Mouse (Mus musculus): ENCODE data around the gene Arnt2.

The Arnt2 gene

GRCm38 (mm10) chr7:84409896-84410521 is at the start of gene Arnt2:
Arnt2 (minus strand) TSS chr7:84410176.
- no peak for DNase-seq (ENCODE audit: low spot score in 2 of 2)

- DNase-seq (ENCODE audit: low spot score in 2 of 2) = no peak
Observed at GRCm38 (mm10) chr7:84451681-84452080, 41.7 kb upstream of the Arnt2 start.

GRCm38 (mm10) chr7:84449066-84449465 is 39.1 kb upstream of the Arnt2 start:
- no peak for DNase-seq (ENCODE audit: low spot score in 2 of 2)

GRCm38 (mm10) chr7:84448512-84448911 is 38.5 kb upstream of the Arnt2 start:
- DNase-seq (ENCODE audit: low spot score in 2 of 2) = no peak

GRCm38 (mm10) chr7:84447740-84448435 is 37.9 kb upstream of the Arnt2 start:
- DNase-seq (ENCODE audit: low spot score in 2 of 2) = no peak

- peak in 1 of 2 experiments; percentile 7 for DNase-seq (ENCODE audit: low spot score in 2 of 2)
Observed at GRCm38 (mm10) chr7:84447060-84447459, 37.1 kb upstream of the Arnt2 start.

GRCm38 (mm10) chr7:84442343-84442911 is 32.5 kb upstream of the Arnt2 start:
- DNase-seq (ENCODE audit: low spot score in 2 of 2) = no peak

GRCm38 (mm10) chr7:84439606-84440005 is 29.6 kb upstream of the Arnt2 start:
- DNase-seq (ENCODE audit: low spot score in 2 of 2) = no peak

- no peak for DNase-seq (ENCODE audit: low spot score in 2 of 2)
Observed at GRCm38 (mm10) chr7:84434901-84435300, 24.9 kb upstream of the Arnt2 start.

- no peak for DNase-seq (ENCODE audit: low spot score in 2 of 2)
Observed at GRCm38 (mm10) chr7:84432151-84432550, 22.2 kb upstream of the Arnt2 start.

GRCm38 (mm10) chr7:84427221-84427620 is 17.2 kb upstream of the Arnt2 start:
- no peak for DNase-seq (ENCODE audit: low spot score in 2 of 2)

GRCm38 (mm10) chr7:84424670-84425385 is 14.9 kb upstream of the Arnt2 start:
- no peak for DNase-seq (ENCODE audit: low spot score in 2 of 2)

- no peak for DNase-seq (ENCODE audit: low spot score in 2 of 2)
Observed at GRCm38 (mm10) chr7:84421753-84422152, 11.8 kb upstream of the Arnt2 start.

- no peak for DNase-seq (ENCODE audit: low spot score in 2 of 2)
Observed at GRCm38 (mm10) chr7:84421291-84421665, 11.3 kb upstream of the Arnt2 start.

- no peak for DNase-seq (ENCODE audit: low spot score in 2 of 2)
Observed at GRCm38 (mm10) chr7:84420581-84421290, 10.8 kb upstream of the Arnt2 start.

GRCm38 (mm10) chr7:84417441-84417840 is 7.5 kb upstream of the Arnt2 start:
- DNase-seq (ENCODE audit: low spot score in 2 of 2) = no peak

- no peak for DNase-seq (ENCODE audit: low spot score in 2 of 2)
Observed at GRCm38 (mm10) chr7:84412570-84412969, 2.6 kb upstream of the Arnt2 start.

- no peak for DNase-seq (ENCODE audit: low spot score in 2 of 2)
Observed at GRCm38 (mm10) chr7:84409241-84409895, 608 bp downstream of the Arnt2 start.

GRCm38 (mm10) chr7:84408282-84408681 is 1.7 kb downstream of the Arnt2 start:
- no peak for DNase-seq (ENCODE audit: low spot score in 2 of 2)

GRCm38 (mm10) chr7:84403371-84403770 is 6.6 kb downstream of the Arnt2 start:
- DNase-seq (ENCODE audit: low spot score in 2 of 2) = no peak

Measured in urinary bladder, adult 18-20 months (tissue).